Mouse (Mus musculus) embryonic facial prominence, embryonic 14.5 days (tissue): ENCODE measurements around the gene Gm44790. TPM values are rescaled to one million over a fixed set of nuclear protein-coding genes. Genes with fewer than 3 reads are reported as not detected.
"Not testable (repeated sequence)": the region's sequence is repeated elsewhere in the genome, so short reads cannot be mapped to it uniquely, and the experiment has no call there.

Source experiments
- ATAC-seq: fragments of 200-750 bp; cut with Nextera tagmentation; 2 replicates; pipeline ENCODE4 v1.8.0; 2017; ENCODE audit warnings: low read depth, moderate number of reproducible peaks, moderate TSS enrichment
- DNase-seq: peaks from one replicate; pipeline ENCODE4 v3.0.0-alpha.2; 2015; ENCODE audit warnings: low spot score
- H3K27ac ChIP-seq: fragments of 300-500 bp; sonication (generic); replicated peaks from 2 replicates; pipeline ENCODE4 v1.5.1; 2014; ENCODE audit warnings: low read depth, mild to moderate bottlenecking, low read length, moderate library complexity
- H3K27me3 ChIP-seq: fragments of 300-500 bp; sonication (generic); replicated peaks from 2 replicates; pipeline ENCODE4 v1.6.1; 2014; ENCODE audit warnings: low read length; ENCODE audit not compliant: control insufficient read depth, insufficient read depth
- H3K36me3 ChIP-seq: fragments of 300-500 bp; sonication (generic); 2 replicates; pipeline ENCODE4 v1.6.1; 2014; ENCODE audit warnings: low read length, mixed read lengths; ENCODE audit not compliant: control insufficient read depth, insufficient read depth
- H3K4me1 ChIP-seq: fragments of 300-500 bp; sonication (generic); 2 replicates; pipeline ENCODE4 v1.6.1; 2014; ENCODE audit warnings: antibody characterized with exemption, low read length; ENCODE audit not compliant: control insufficient read depth, insufficient read depth
- H3K4me2 ChIP-seq: fragments of 300-500 bp; sonication (generic); 2 replicates; pipeline ENCODE4 v1.6.1; 2014; ENCODE audit warnings: low read depth, mild to moderate bottlenecking, low read length, moderate library complexity, mixed read lengths
- H3K4me3 ChIP-seq: fragments of 300-500 bp; sonication (generic); 2 replicates; pipeline ENCODE4 v1.5.1; 2014; ENCODE audit warnings: low read depth, mild to moderate bottlenecking, low read length
- H3K9ac ChIP-seq: fragments of 300-500 bp; sonication (generic); 2 replicates; pipeline ENCODE4 v1.6.1; 2014; ENCODE audit warnings: low read depth, mild to moderate bottlenecking, low read length, moderate library complexity, mixed read lengths
- H3K9me3 ChIP-seq: fragments of 300-500 bp; sonication (generic); 2 replicates; pipeline ENCODE4 v1.6.1; 2016; ENCODE audit warnings: low read length; ENCODE audit not compliant: control insufficient read depth
- WGBS: fragments of 180-500 bp; shearing (Covaris S2); extraction: QIAGEN DNeasy Blood & Tissue Kit; methylation state at CpG from one replicate; pipeline ENCODE4 v1.1.7; 2014; 5-methylcytosine and 5-hydroxymethylcytosine counted together
- polyA plus RNA-seq: library from polyadenylated mRNA; unstranded; fragments of >200 nt; fragmentation: Nextera tagmentation; extraction: Ambion mirVana; gene quantifications from 2 replicates; pipeline ENCODE4 v1.2.1, GENCODE M21; 2014

Gene Gm44790
- polyA plus RNA-seq, 1 experiment from 2014 or later = not detected

DNA sequence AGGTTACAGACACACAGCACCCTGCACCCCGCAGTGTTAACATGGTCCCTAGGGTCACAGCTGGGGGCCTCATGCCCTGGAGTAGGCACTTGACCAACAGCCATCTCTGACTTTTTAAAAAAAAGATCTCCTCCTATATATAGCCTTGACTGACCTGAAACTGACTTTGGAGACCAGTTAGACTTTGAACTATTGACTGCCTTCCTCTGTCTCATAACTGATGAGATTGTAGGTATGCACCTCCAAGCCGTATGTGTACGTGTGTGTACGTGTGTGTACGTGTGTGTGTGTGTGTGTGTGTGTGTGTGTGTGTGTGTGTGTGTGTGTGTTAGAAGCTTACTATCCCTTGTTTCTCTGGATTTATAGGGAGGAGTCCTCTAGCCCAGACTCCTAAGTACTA, 55.4 kb downstream of the Gm44790 start:
- Histone ChIP-seq H3K36me3 (no peaks in the 10 kb centered on the region), H3K4me3 (no peak overlapping the region), H3K27ac (no peak overlapping the region), H3K9ac (no peak overlapping the region), H3K9me3 (no peaks in the 10 kb centered on the region), H3K4me2 (no peak overlapping the region), H3K4me1 (peaks cover 22% of the 10 kb centered on the region), H3K27me3 (no peaks in the 10 kb centered on the region)
- 94% methylated on average over 5 of the region's 5 CpGs for WGBS
- no peak for DNase-seq
- ATAC-seq = no peak

DNA sequence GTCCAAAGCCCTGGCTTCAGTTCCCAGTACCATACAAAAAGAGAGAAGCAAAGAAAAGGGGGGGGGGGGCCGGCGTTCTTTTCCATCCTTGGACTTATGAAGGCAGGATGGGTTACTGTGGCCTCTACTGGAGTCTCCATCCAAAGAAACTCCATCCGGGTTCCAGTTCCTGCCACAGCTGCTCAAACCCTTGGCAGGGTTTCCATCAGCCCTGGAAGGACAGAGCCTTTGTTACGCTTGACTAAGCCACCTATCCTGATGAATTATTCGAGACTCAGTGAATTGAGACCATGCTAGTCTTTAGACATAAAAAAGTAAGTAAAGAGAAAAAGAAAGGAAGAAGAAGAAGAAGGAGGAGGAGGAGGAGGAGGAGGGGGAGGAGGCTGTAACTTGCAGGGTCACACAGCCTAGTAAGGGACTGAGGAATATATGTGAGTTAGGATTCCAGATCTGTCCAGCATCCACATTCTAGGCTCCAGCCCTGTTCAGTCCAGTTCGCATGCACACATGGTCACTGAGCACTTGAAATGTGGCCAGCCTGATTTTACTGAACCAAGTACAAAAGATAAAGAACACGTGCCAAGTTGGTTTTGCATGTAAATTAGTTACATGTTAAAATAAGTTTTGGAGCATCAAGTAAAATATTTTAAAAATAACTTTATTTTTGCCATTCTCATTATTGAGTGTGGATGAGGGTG, 59.6 kb downstream of the Gm44790 start:
- H3K36me3 ChIP-seq = no peaks in the 10 kb centered on the region
- H3K27me3 ChIP-seq = no peaks in the 10 kb centered on the region
- peak; percentile 34 for DNase-seq
- H3K4me1 ChIP-seq = peaks cover 14% of the 10 kb centered on the region
- no peak for ATAC-seq
- no peak overlapping the region for H3K4me2 ChIP-seq
- no peak overlapping the region for H3K9ac ChIP-seq
- WGBS = 74% methylated on average over 5 of the region's 7 CpGs
- no peaks in the 10 kb centered on the region for H3K9me3 ChIP-seq
- no peak overlapping the region for H3K4me3 ChIP-seq
- H3K27ac ChIP-seq = no peak overlapping the region; the same call in 1 of the 2 replicates

DNA sequence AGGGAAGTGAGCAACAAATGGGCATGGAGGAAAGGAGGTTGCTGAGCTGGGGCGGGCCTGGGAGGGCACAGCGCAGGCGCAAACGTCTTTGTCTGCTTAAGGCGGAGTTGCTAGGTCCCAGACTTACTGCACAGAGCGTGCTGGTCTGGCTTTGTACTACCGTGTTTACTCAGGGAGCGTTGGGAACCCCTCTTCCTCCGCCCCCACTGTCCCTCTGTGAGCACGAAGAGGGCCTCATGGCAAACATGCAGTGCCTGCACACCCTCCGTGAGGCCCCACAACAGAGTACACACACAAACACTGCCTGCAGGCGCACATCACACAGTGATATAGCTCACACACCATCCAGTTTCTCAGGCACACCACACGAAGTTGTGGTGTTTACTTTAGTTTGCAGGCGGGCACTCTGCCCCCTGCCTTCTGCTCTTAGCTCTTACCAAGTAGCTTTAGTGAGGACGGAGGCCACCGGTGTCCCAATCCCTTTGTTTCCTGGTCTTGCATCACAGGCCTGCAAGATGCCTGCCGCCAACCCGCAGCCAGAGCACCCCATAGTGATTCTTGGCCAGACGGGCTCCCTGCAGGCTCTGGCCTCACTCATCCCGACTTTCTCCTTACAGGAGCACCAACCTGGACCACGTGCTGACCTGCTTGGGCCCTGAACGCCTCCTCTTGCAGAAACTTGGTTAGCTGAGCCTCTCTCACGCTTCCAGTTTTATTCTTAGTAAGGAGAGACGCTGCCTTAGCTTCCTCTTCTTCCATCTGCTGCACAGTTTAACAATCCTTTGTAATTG, 61.1 kb downstream of the Gm44790 start:
- ATAC-seq (peak; percentile 97), DNase-seq (peak; percentile 94)
- Histone ChIP-seq H3K4me1 (peaks cover 14% of the 10 kb centered on the region), H3K27ac (peak overlapping the region; percentile 97), H3K4me2 (peak overlapping the region; percentile 40), H3K36me3 (no peaks in the 10 kb centered on the region), H3K4me3 (peak overlapping the region; percentile 11; the same call in 1 of the 2 replicates), H3K9me3 (no peaks in the 10 kb centered on the region), H3K27me3 (no peaks in the 10 kb centered on the region), H3K9ac (peak overlapping the region; percentile 61)
- 17% methylated on average over 18 of the region's 24 CpGs for WGBS

DNA sequence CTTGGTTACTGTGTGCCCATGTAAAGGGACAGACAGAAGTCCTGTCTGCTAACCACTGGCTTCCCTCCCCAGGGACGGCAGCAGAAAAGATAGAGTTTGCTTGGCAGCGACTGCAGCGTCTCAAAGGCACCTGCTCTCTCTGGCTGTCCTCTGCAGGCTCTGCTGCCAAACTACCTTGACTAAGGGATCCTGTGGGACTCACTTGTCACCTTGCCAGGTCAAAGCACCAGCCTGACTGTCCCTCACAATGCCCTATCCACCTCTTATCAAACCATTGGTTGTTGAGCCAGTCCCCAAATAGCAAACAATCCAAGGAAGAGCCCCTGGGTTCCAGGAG, 61.7 kb downstream of the Gm44790 start:
- Histone ChIP-seq H3K27me3 (no peaks in the 10 kb centered on the region), H3K9ac (peak overlapping the region; percentile 61), H3K36me3 (no peaks in the 10 kb centered on the region), H3K4me3 (no peak overlapping the region), H3K27ac (peak overlapping the region; percentile 97), H3K9me3 (no peaks in the 10 kb centered on the region), H3K4me1 (peaks cover 14% of the 10 kb centered on the region), H3K4me2 (peak overlapping the region; percentile 40; the same call in 1 of the 2 replicates)
- DNase-seq (peak; percentile 24), ATAC-seq (no peak)
- 39% methylated on average over 3 of the region's 3 CpGs for WGBS

DNA sequence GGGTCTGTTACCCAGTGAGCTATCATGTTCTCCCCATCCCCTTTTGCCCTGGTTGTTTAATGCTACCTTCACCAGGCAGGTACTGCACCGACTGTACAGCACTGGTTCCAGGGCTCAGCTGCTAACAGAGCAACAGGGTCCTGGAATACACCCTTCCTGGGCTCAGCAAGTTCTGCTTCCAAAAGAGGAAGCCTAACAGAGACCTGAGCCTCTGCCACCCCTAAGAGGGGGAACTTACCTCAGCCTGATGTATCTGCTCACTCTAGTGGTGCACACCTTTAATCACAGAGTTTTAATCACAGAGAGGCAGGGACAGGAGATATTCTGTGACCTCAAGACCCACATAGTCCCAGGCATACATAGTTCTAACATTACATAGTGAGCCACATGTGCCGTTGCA, 63.5 kb downstream of the Gm44790 start:
- peaks cover 20% of the 10 kb centered on the region for H3K4me1 ChIP-seq
- H3K27me3 ChIP-seq = no peaks in the 10 kb centered on the region
- no peak overlapping the region for H3K9ac ChIP-seq
- 88% methylated on average over 2 of the region's 2 CpGs for WGBS
- no peak overlapping the region for H3K4me2 ChIP-seq
- ATAC-seq (no peak), DNase-seq (no peak)
- H3K4me3 ChIP-seq = no peak overlapping the region
- H3K9me3 ChIP-seq = no peaks in the 10 kb centered on the region
- no peaks in the 10 kb centered on the region for H3K36me3 ChIP-seq
- no peak overlapping the region for H3K27ac ChIP-seq

DNA sequence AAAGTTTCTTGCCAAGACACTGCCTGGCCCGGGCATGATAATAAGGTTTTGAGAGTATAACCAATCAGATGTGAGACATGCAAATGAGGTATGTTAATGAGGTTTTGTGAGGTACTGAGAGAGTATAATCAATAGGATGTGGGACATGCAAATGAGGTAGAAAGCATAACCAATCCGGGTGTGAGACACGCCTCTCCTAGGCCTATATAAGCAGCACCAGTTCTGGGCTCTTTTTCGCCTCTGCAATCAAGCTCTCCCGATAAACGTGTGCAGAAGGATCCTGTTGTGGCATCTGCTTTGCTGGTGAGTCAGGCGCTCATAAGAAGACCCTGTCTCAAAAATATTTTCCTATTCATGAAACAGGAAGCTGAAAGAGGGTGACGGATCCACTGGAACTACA, 64.0 kb downstream of the Gm44790 start:
- not testable (repeated sequence) for H3K27ac ChIP-seq, H3K4me3 ChIP-seq, ATAC-seq, H3K9ac ChIP-seq, H3K27me3 ChIP-seq, H3K4me2 ChIP-seq, H3K36me3 ChIP-seq, H3K9me3 ChIP-seq, DNase-seq
- peaks cover 20% of the 10 kb centered on the region for H3K4me1 ChIP-seq
- WGBS = 90% methylated on average over 8 of the region's 8 CpGs

DNA sequence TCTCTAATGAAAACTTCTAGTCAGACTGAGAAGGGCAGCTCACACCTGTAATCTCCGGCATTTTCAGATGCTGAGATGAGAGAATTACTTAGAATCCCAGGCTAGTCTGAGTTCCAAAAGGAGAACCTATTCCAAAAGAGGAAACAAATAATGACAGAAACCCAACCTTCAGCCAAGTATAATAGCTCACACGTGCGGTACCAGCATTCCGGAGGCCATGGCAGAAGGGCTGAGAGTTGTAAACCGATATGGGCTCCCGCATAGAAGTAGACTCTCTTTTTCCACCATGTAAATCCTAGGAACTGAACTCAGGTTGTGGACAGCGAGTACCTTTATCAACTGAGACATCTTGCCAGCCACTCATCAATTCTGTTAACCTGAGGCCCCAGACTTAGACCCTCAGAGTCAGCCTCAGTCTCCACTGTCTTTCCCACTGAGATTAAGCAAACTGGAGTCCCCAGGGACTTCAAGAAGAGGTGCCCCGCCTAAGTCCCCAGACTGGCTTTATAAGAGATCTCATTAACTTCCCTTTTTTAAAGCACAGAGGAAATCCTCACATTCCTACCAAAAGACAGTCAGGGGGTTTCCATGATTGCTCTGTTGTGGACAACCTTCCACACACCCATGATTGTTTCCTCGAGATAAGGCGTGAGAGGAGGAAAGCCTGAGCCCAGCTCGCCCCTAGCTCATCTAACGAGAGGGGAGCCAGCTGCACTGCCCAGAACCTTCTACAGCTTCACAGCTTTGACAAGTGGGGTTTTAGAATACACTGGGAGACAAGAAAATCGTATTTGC, 67.2 kb downstream of the Gm44790 start:
- Histone ChIP-seq H3K9me3 (no peaks in the 10 kb centered on the region), H3K4me2 (no peak overlapping the region), H3K4me1 (peaks cover 23% of the 10 kb centered on the region), H3K4me3 (no peak overlapping the region), H3K36me3 (no peaks in the 10 kb centered on the region), H3K27ac (no peak overlapping the region; the same call in 1 of the 2 replicates), H3K27me3 (no peaks in the 10 kb centered on the region), H3K9ac (no peak overlapping the region)
- 44% methylated on average over 13 of the region's 13 CpGs for WGBS
- DNase-seq (peak; percentile 66), ATAC-seq (no peak)

DNA sequence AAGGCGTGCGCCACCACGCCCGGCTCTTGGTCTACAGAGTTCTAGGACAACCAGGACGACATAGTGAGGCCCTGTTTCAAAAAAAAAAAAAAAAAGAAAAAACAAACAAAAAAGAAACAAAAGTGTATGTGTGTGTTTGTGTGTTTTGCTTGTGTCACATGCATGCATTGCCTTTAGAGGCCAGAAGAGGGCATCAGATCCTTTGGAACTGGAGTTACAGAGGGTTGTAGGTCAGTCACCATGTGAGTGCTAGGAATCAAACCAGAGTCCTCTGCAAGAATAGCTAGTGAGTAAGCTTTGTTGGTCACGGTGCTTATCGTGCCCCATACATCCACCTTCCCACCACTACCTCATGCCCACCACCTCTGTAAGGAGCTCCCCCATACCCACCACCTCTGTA, 68.3 kb downstream of the Gm44790 start:
- Histone ChIP-seq H3K4me1 (peaks cover 23% of the 10 kb centered on the region), H3K27ac (no peak overlapping the region), H3K36me3 (no peaks in the 10 kb centered on the region), H3K4me2 (no peak overlapping the region), H3K9me3 (no peaks in the 10 kb centered on the region), H3K4me3 (no peak overlapping the region), H3K27me3 (no peaks in the 10 kb centered on the region), H3K9ac (no peak overlapping the region)
- DNase-seq (no peak), ATAC-seq (no peak)
- 95% methylated on average over 7 of the region's 7 CpGs for WGBS
